Mouse (Mus musculus) limb, embryonic 12.5 days (tissue): ENCODE measurements around the gene Htr7. TPM values are rescaled to one million over a fixed set of nuclear protein-coding genes. Genes with fewer than 3 reads are reported as not detected.

Source experiments
- ATAC-seq: fragments of 200-750 bp; cut with Nextera tagmentation; 2 replicates; pipeline ENCODE4 v1.8.0; 2017; ENCODE audit warnings: low read depth, moderate TSS enrichment; ENCODE audit not compliant: insufficient number of reproducible peaks, insufficient read depth, low FRiP score, low TSS enrichment
- H3K27ac ChIP-seq: fragments of 300-500 bp; sonication (generic); 2 replicates; pipeline ENCODE4 v1.5.1; 2016; ENCODE audit warnings: mild to moderate bottlenecking, moderate library complexity
- H3K27me3 ChIP-seq: fragments of 300-500 bp; sonication (generic); 2 replicates; pipeline ENCODE4 v1.6.1; 2016; ENCODE audit warnings: mild to moderate bottlenecking, moderate library complexity
- H3K36me3 ChIP-seq: fragments of 300-500 bp; sonication (generic); 2 replicates; pipeline ENCODE4 v1.6.1; 2016; ENCODE audit warnings: mild to moderate bottlenecking, moderate library complexity
- H3K4me1 ChIP-seq: fragments of 300-500 bp; sonication (generic); replicated peaks from 2 replicates; pipeline ENCODE4 v1.6.1; 2016
- H3K4me2 ChIP-seq: fragments of 300-500 bp; sonication (generic); 2 replicates; pipeline ENCODE4 v1.6.1; 2016; ENCODE audit warnings: mild to moderate bottlenecking, moderate library complexity
- H3K4me3 ChIP-seq: fragments of 300-500 bp; sonication (generic); replicated peaks from 2 replicates; pipeline ENCODE4 v1.5.1; 2016; ENCODE audit warnings: mild to moderate bottlenecking
- H3K9ac ChIP-seq: fragments of 300-500 bp; sonication (generic); replicated peaks from 2 replicates; pipeline ENCODE4 v1.6.1; 2016; ENCODE audit warnings: mild to moderate bottlenecking, moderate library complexity
- H3K9me3 ChIP-seq: fragments of 300-500 bp; sonication (generic); 2 replicates; pipeline ENCODE4 v1.6.1; 2016; ENCODE audit warnings: mild to moderate bottlenecking, moderate library complexity
- WGBS: fragments of 180-500 bp; shearing (Covaris S2); methylation state at CpG from one replicate; pipeline ENCODE4 v1.1.7; 2016; 5-methylcytosine and 5-hydroxymethylcytosine counted together
- polyA plus RNA-seq: library from polyadenylated mRNA; unstranded; fragments of >200 nt; fragmentation: Nextera tagmentation; extraction: Ambion mirVana; gene quantifications from 2 replicates; pipeline ENCODE4 v1.2.1, GENCODE M21; 2016

Gene Htr7
- polyA plus RNA-seq, 1 experiment from 2014 or later = 0.10 TPM

- 38% methylated on average over 1 of the region's 1 CpGs for WGBS
- H3K9ac ChIP-seq = no peak overlapping the region
- ATAC-seq = no peak
- H3K4me2 ChIP-seq = no peak overlapping the region
- H3K4me3 ChIP-seq = no peak overlapping the region
- H3K9me3 ChIP-seq = no peaks in the 10 kb centered on the region
- no peaks in the 10 kb centered on the region for H3K4me1 ChIP-seq
- no peaks in the 10 kb centered on the region for H3K27me3 ChIP-seq
- H3K27ac ChIP-seq = no peak overlapping the region
- no peaks in the 10 kb centered on the region for H3K36me3 ChIP-seq
Observed at GRCm38 (mm10) chr19:35949888-35950287, 107.4 kb downstream of the Htr7 start.

- Histone ChIP-seq H3K36me3 (no peaks in the 10 kb centered on the region), H3K9ac (no peak overlapping the region), H3K4me1 (no peaks in the 10 kb centered on the region), H3K27ac (no peak overlapping the region), H3K4me2 (no peak overlapping the region), H3K4me3 (no peak overlapping the region), H3K27me3 (no peaks in the 10 kb centered on the region), H3K9me3 (no peaks in the 10 kb centered on the region)
- no peak for ATAC-seq
- WGBS = 59% methylated on average over 3 of the region's 3 CpGs
Observed at GRCm38 (mm10) chr19:35924961-35925495, 132.3 kb downstream of the Htr7 start.

- Histone ChIP-seq H3K36me3 (no peaks in the 10 kb centered on the region), H3K27me3 (no peaks in the 10 kb centered on the region), H3K4me1 (no peaks in the 10 kb centered on the region), H3K9ac (no peak overlapping the region), H3K4me3 (no peak overlapping the region), H3K9me3 (no peaks in the 10 kb centered on the region), H3K27ac (no peak overlapping the region), H3K4me2 (no peak overlapping the region)
- no peak for ATAC-seq
- WGBS = 59% methylated on average over 5 of the region's 5 CpGs
Observed at GRCm38 (mm10) chr19:35924418-35924817, 132.9 kb downstream of the Htr7 start.

Other genes starting within 250 kb of the Htr7 start
- 81.4 and 89.2 TPM in 2 replicates for gene Rpp30, start 26.2 kb upstream of the Htr7 start, polyA plus RNA-seq
- gene Ankrd1, start 62.6 kb upstream of the Htr7 start, polyA plus RNA-seq = 0.61 and 0.90 TPM in 2 replicates